Mouse (Mus musculus): Measurements from ENCODE around the gene Rdh16f2. TPM values are rescaled to one million over a fixed set of nuclear protein-coding genes. Genes with fewer than 3 reads are reported as not detected.
"Not testable (repeated sequence)": the region's sequence is repeated elsewhere in the genome, so short reads cannot be mapped to it uniquely, and the experiment has no call there.

Rdh16f2 gene
- polyA plus RNA-seq, 1 experiment from 2014 or later: not detected

GRCm38 (mm10) chr10:127856376-127856775, 9.9 kb upstream of the Rdh16f2 start:
- H3K27ac ChIP-seq: no peak overlapping the region
- H3K36me3 ChIP-seq (ENCODE audit: poor library complexity, severe bottlenecking): no peaks in the 10 kb centered on the region
- no peaks in the 10 kb centered on the region for H3K27me3 ChIP-seq
- ATAC-seq: no peak
- no peak overlapping the region for H3K4me2 ChIP-seq
- no peak overlapping the region for H3K4me3 ChIP-seq
- no peak overlapping the region for H3K9ac ChIP-seq
- H3K9me3 ChIP-seq (replicated peaks): no peaks in the 10 kb centered on the region
- no peaks in the 10 kb centered on the region for H3K4me1 ChIP-seq

- Histone ChIP-seq H3K9ac (no peak overlapping the region), H3K4me2 (no peak overlapping the region), H3K4me3 (no peak overlapping the region), H3K27ac (no peak overlapping the region), H3K27me3 (no peaks in the 10 kb centered on the region), H3K9me3 (replicated peaks) (no peaks in the 10 kb centered on the region), H3K36me3 (ENCODE audit: poor library complexity, severe bottlenecking) (no peaks in the 10 kb centered on the region), H3K4me1 (no peaks in the 10 kb centered on the region)
- ATAC-seq: no peak
Measured at GRCm38 (mm10) chr10:127864931-127865330, 1.3 kb upstream of the Rdh16f2 start.

- H3K36me3 ChIP-seq (ENCODE audit: poor library complexity, severe bottlenecking): no peaks in the 10 kb centered on the region
- no peak overlapping the region for H3K9ac ChIP-seq
- no peaks in the 10 kb centered on the region for H3K27me3 ChIP-seq
- H3K27ac ChIP-seq: no peak overlapping the region
- 72% methylated on average over 4 of the region's 4 CpGs for WGBS
- ATAC-seq: no peak
- H3K4me1 ChIP-seq: no peaks in the 10 kb centered on the region
- H3K9me3 ChIP-seq (replicated peaks): peaks cover 13% of the 10 kb centered on the region
- no peak overlapping the region for H3K4me2 ChIP-seq
- H3K4me3 ChIP-seq: no peak overlapping the region
Measured at GRCm38 (mm10) chr10:127872484-127872883, 6.2 kb downstream of the Rdh16f2 start.

- no peak for ATAC-seq
- Histone ChIP-seq H3K4me1 (no peaks in the 10 kb centered on the region), H3K9me3 (replicated peaks) (no peaks in the 10 kb centered on the region), H3K36me3 (ENCODE audit: poor library complexity, severe bottlenecking) (no peaks in the 10 kb centered on the region), H3K9ac (no peak overlapping the region), H3K27ac (no peak overlapping the region), H3K4me3 (no peak overlapping the region), H3K27me3 (no peaks in the 10 kb centered on the region), H3K4me2 (no peak overlapping the region)
- 59% methylated on average over 2 of the region's 2 CpGs for WGBS
Measured at GRCm38 (mm10) chr10:127877681-127878080, 11.4 kb downstream of the Rdh16f2 start.

- H3K4me2 ChIP-seq: no peak overlapping the region
- no peak for ATAC-seq
- H3K27ac ChIP-seq: no peak overlapping the region
- 87% methylated on average over 3 of the region's 3 CpGs for WGBS
- no peaks in the 10 kb centered on the region for H3K27me3 ChIP-seq
- no peaks in the 10 kb centered on the region for H3K36me3 ChIP-seq (ENCODE audit: poor library complexity, severe bottlenecking)
- H3K9ac ChIP-seq: no peak overlapping the region
- H3K9me3 ChIP-seq (replicated peaks): no peaks in the 10 kb centered on the region
- no peak overlapping the region for H3K4me3 ChIP-seq
- H3K4me1 ChIP-seq: no peaks in the 10 kb centered on the region
Measured at GRCm38 (mm10) chr10:127878262-127879057, 12.2 kb downstream of the Rdh16f2 start.

GRCm38 (mm10) chr10:127879155-127879688, 12.9 kb downstream of the Rdh16f2 start:
- no peak overlapping the region for H3K9ac ChIP-seq
- no peak overlapping the region for H3K4me2 ChIP-seq
- no peak overlapping the region for H3K4me3 ChIP-seq
- no peaks in the 10 kb centered on the region for H3K4me1 ChIP-seq
- 84% methylated on average over 3 of the region's 3 CpGs for WGBS
- no peak overlapping the region for H3K27ac ChIP-seq
- no peaks in the 10 kb centered on the region for H3K27me3 ChIP-seq
- ATAC-seq: no peak
- no peaks in the 10 kb centered on the region for H3K9me3 ChIP-seq (replicated peaks)
- no peaks in the 10 kb centered on the region for H3K36me3 ChIP-seq (ENCODE audit: poor library complexity, severe bottlenecking)

GRCm38 (mm10) chr10:127881041-127881440, 14.8 kb downstream of the Rdh16f2 start:
- H3K27ac ChIP-seq: no peak overlapping the region
- 72% methylated on average over 4 of the region's 4 CpGs for WGBS
- H3K9me3 ChIP-seq (replicated peaks): no peaks in the 10 kb centered on the region
- no peak overlapping the region for H3K4me2 ChIP-seq
- no peak for ATAC-seq
- no peaks in the 10 kb centered on the region for H3K4me1 ChIP-seq
- H3K27me3 ChIP-seq: no peaks in the 10 kb centered on the region
- H3K36me3 ChIP-seq (ENCODE audit: poor library complexity, severe bottlenecking): no peaks in the 10 kb centered on the region
- no peak overlapping the region for H3K9ac ChIP-seq
- no peak overlapping the region for H3K4me3 ChIP-seq

- H3K36me3 ChIP-seq (ENCODE audit: poor library complexity, severe bottlenecking): no peaks in the 10 kb centered on the region
- WGBS: 69% methylated on average over 1 of the region's 1 CpGs
- no peak for ATAC-seq
Measured at GRCm38 (mm10) chr10:127886551-127886950, 20.3 kb downstream of the Rdh16f2 start.

GRCm38 (mm10) chr10:127886971-127887370, 20.7 kb downstream of the Rdh16f2 start:
- 82% methylated on average over 4 of the region's 4 CpGs for WGBS
- H3K36me3 ChIP-seq (ENCODE audit: poor library complexity, severe bottlenecking): no peaks in the 10 kb centered on the region
- ATAC-seq: no peak
- H3K9me3 ChIP-seq (replicated peaks): no peaks in the 10 kb centered on the region
- no peak overlapping the region for H3K9ac ChIP-seq
- no peak overlapping the region for H3K4me2 ChIP-seq
- H3K27ac ChIP-seq: no peak overlapping the region
- H3K4me1 ChIP-seq: no peaks in the 10 kb centered on the region
- H3K27me3 ChIP-seq: no peaks in the 10 kb centered on the region
- no peak overlapping the region for H3K4me3 ChIP-seq

More at GRCm38 (mm10) chr10:127886551-127886950, 20.3 kb downstream of the Rdh16f2 start:
- Histone ChIP-seq H3K27me3 (no peaks in the 10 kb centered on the region), H3K9me3 (replicated peaks) (no peaks in the 10 kb centered on the region), H3K4me1 (no peaks in the 10 kb centered on the region), H3K4me2 (no peak overlapping the region), H3K27ac (no peak overlapping the region), H3K9ac (no peak overlapping the region), H3K4me3 (no peak overlapping the region)

- H3K9me3 ChIP-seq (replicated peaks): no peaks in the 10 kb centered on the region
- H3K27ac ChIP-seq: no peak within 1 kb of the TSS
- no peak for ATAC-seq
- no peaks in the 10 kb centered on the region for H3K27me3 ChIP-seq
- no peak within 1 kb of the TSS for H3K9ac ChIP-seq
- H3K4me3 ChIP-seq: no peak within 1 kb of the TSS
- H3K36me3 ChIP-seq (ENCODE audit: poor library complexity, severe bottlenecking): no peaks in the 10 kb centered on the region
- H3K4me2 ChIP-seq: no peak within 1 kb of the TSS
- H3K4me1 ChIP-seq: no peaks in the 10 kb centered on the region
Measured at GRCm38 (mm10) chr10:127888605-127889004, 22.3 kb downstream of the Rdh16f2 start, which contains the start of gene Rdh7. Gene Rdh7 (minus strand): TSS chr10:127888817.

- no peak for ATAC-seq
- no peaks in the 10 kb centered on the region for H3K4me1 ChIP-seq
- H3K4me2 ChIP-seq: no peak overlapping the region
Measured at GRCm38 (mm10) chr10:127891481-127891880, 25.2 kb downstream of the Rdh16f2 start.

GRCm38 (mm10) chr10:127893163-127894022, 27.1 kb downstream of the Rdh16f2 start:
- H3K4me1 ChIP-seq; ATAC-seq; H3K4me2 ChIP-seq; H3K27ac ChIP-seq; H3K27me3 ChIP-seq; H3K9me3 ChIP-seq (replicated peaks); H3K4me3 ChIP-seq; H3K9ac ChIP-seq; H3K36me3 ChIP-seq (ENCODE audit: poor library complexity, severe bottlenecking): not testable (repeated sequence)
- 72% methylated on average over 5 of the region's 5 CpGs for WGBS

More at GRCm38 (mm10) chr10:127891481-127891880, 25.2 kb downstream of the Rdh16f2 start:
- H3K4me3 ChIP-seq: no peak overlapping the region
- WGBS: 83% methylated on average over 1 of the region's 1 CpGs
- H3K9me3 ChIP-seq (replicated peaks): no peaks in the 10 kb centered on the region
- H3K27ac ChIP-seq: no peak overlapping the region
- no peaks in the 10 kb centered on the region for H3K27me3 ChIP-seq
- no peaks in the 10 kb centered on the region for H3K36me3 ChIP-seq (ENCODE audit: poor library complexity, severe bottlenecking)
- no peak overlapping the region for H3K9ac ChIP-seq
